Mouse (Mus musculus) G1E (cell line): ENCODE measurements around the gene Nfix. TPM values are rescaled to one million over a fixed set of nuclear protein-coding genes. Genes with fewer than 3 reads are reported as not detected.

ENCODE experiments used
- ATAC-seq: 2 replicates; pipeline ENCODE4 v1.8.0; 2016; ENCODE audit warnings: mild to moderate bottlenecking; ENCODE audit not compliant: insufficient number of reproducible peaks, poor library complexity, low FRiP score, severe bottlenecking; ENCODE audit errors: extremely low read depth
- DNase-seq: peaks from one replicate; pipeline ENCODE4 v3.0.0; 2012; ENCODE audit warnings: low spot score
- H3K27me3 ChIP-seq: 2 replicates; pipeline ENCODE4 v1.6.1; 2012; ENCODE audit warnings: mild to moderate bottlenecking, low read length, inconsistent platforms; ENCODE audit not compliant: insufficient read depth
- H3K36me3 ChIP-seq: replicated peaks from 2 replicates; pipeline ENCODE3; 2012; ENCODE audit warnings: mild to moderate bottlenecking, inconsistent platforms
- H3K4me1 ChIP-seq: 2 replicates; pipeline ENCODE4 v1.6.1; 2012; ENCODE audit warnings: low read depth, low read length, inconsistent platforms, mixed read lengths; ENCODE audit not compliant: insufficient read depth
- H3K4me3 ChIP-seq: 2 replicates; pipeline ENCODE4 v1.5.1; 2012; ENCODE audit warnings: low read depth, mild to moderate bottlenecking, inconsistent platforms, low read length, moderate library complexity, mixed read lengths
- H3K9me3 ChIP-seq: replicated peaks from 2 replicates; pipeline ENCODE4 v1.6.1; 2012; ENCODE audit warnings: inconsistent platforms
- CTCF ChIP-seq: IDR thresholded peaks from 2 replicates; pipeline ENCODE4 v1.5.1; 2012; ENCODE audit warnings: low read depth, low read length, inconsistent platforms, mixed read lengths
- GATA1 ChIP-seq: IDR thresholded peaks from 2 replicates; pipeline ENCODE4 v1.6.1; 2012; ENCODE audit warnings: borderline replicate concordance, low read length, inconsistent platforms, mixed read lengths
- GATA2 ChIP-seq: IDR thresholded peaks from 2 replicates; pipeline ENCODE4 v1.6.1; 2012; ENCODE audit warnings: low read depth, low read length, inconsistent platforms, borderline replicate concordance
- POLR2AphosphoS5 ChIP-seq: IDR thresholded peaks from 2 replicates; pipeline ENCODE4 v1.6.1; 2012; ENCODE audit warnings: low read depth, low read length, inconsistent platforms; ENCODE audit not compliant: insufficient replicate concordance
- TAL1 ChIP-seq: conservative IDR thresholded peaks from 2 replicates; pipeline ENCODE4 v1.6.1; 2012; ENCODE audit warnings: low read depth, low read length, inconsistent platforms, mixed read lengths
- polyA plus RNA-seq: library from polyadenylated mRNA; stranded (reverse); fragments of >175 nt; gene quantifications from 2 replicates; pipeline ENCODE4 v1.2.3, GENCODE M21; 2012
- total RNA-seq, 2 experiments: library from RNA; stranded (forward) in 1 of 2; stranded (reverse) in 1 of 2; fragments of 200-1000 nt in 1 of 2; fragments of >200 nt in 1 of 2; fragmentation: Nextera tagmentation in 1 of 2; gene quantifications; 2 replicates each; pipeline ENCODE4 v1.2.3; 2014 to 2017

Gene Nfix
- total and polyA plus RNA-seq, 3 experiments = 4.3 to 34.0 (median 16.2) TPM

- Histone ChIP-seq H3K36me3 (peaks cover 61% of the 10 kb centered on the region), H3K27me3 (peaks cover 25% of the 10 kb centered on the region), H3K4me3 (no peak overlapping the region), H3K9me3 (no peaks in the 10 kb centered on the region), H3K4me1 (peaks cover 44% of the 10 kb centered on the region)
- TF ChIP-seq GATA2 (no peak), TAL1 (no peak), GATA1 (no peak), POLR2AphosphoS5 (no peak), CTCF (no peak)
- ATAC-seq = no peak
- no peak for DNase-seq
Measured at GRCm38 (mm10) chr8:84749519-84749918, 50.6 kb downstream of the Nfix start.

DNA sequence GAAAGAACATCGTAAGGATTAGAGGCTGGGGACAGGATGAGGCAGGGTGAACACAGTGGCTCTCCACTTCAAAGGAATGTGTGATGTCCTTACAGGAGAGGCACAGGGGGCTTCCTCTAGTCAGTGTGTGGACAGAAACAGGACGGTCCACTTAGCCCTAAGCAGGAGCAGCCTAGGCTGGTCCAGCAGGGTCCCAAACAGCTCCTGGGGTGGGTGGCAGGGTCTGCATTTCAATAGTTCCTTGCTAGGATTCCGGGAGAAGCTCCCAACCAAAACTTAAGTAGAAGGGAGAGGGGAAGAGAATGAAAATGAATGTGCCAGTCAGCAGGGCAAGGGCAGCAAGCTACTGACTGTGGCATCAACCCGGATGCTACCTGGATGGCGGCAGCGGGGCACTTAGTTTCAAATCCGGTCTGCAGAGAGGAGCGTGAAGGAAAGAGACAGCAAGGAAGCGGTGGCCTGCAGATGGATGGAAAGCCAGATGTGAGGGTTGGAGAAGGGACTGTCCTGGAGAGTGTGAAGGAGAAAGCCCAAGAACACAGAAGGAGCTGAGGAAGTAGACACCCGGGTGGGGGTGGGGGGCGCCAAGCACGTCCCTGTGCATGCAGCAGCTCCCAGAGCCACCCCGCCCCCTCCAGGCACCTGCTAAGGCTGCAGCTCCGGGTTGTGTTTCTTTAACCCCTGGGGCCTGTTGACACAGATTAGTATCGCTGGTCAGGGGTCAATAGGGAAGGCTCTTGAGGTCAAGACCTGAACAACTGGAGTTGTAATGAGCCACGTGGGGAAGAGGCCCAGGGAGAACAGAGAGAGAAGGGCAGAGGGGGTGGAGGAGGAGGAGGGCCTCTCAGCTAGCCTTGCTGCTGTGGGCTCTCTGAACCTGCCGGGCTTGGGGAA, 54.9 kb downstream of the Nfix start:
- Histone ChIP-seq H3K27me3 (no peaks in the 10 kb centered on the region), H3K36me3 (peaks cover 38% of the 10 kb centered on the region)
- DNase-seq = no peak

GRCm38 (mm10) chr8:84743517-84744420, 56.4 kb downstream of the Nfix start:
- Histone ChIP-seq H3K4me1 (peaks cover 81% of the 10 kb centered on the region), H3K9me3 (no peaks in the 10 kb centered on the region), H3K27me3 (peaks cover 2% of the 10 kb centered on the region; the same call in 1 of the 2 replicates), H3K36me3 (peaks cover 28% of the 10 kb centered on the region), H3K4me3 (peak overlapping the region; percentile 33; the same call in 1 of the 2 replicates)
- no peak for TF ChIP-seq TAL1
- TF ChIP-seq GATA2 = no peak
- no peak for TF ChIP-seq POLR2AphosphoS5
- no peak for TF ChIP-seq GATA1
- TF ChIP-seq CTCF = no peak
- DNase-seq (no peak), ATAC-seq (no peak)

More for the DNA sequence above, 54.9 kb downstream of the Nfix start:
- no peaks in the 10 kb centered on the region for H3K9me3 ChIP-seq
- TF ChIP-seq TAL1 (no peak), GATA1 (no peak), CTCF (no peak), GATA2 (no peak), POLR2AphosphoS5 (no peak)
- H3K4me3 ChIP-seq = peak overlapping the region; percentile 37; the same call in 1 of the 2 replicates
- ATAC-seq = peak; percentile 49; the same call in 1 of the 2 replicates
- peaks cover 68% of the 10 kb centered on the region for H3K4me1 ChIP-seq

DNA sequence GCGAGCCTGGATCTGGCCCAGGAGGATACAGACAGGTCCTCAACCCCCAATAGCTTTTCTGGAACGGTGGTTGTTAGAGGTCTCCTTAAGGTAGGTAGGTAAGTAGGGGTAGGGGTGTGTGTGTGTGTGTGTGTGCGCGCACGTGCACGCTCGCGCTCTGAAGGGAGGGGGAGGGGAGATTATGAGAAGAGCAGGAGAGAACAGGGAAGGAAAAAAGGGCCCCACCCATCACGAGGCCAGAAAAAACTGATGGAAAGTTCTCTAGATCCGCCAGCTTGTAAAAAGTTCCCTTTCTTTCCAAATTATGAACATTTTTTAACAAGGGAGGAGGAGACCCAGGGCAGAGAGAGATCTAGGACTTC, 57.1 kb downstream of the Nfix start:
- ATAC-seq (no peak), DNase-seq (no peak)
- peaks cover 29% of the 10 kb centered on the region for H3K36me3 ChIP-seq
- peaks cover 2% of the 10 kb centered on the region; the same call in 1 of the 2 replicates for H3K27me3 ChIP-seq
- no peak for TF ChIP-seq POLR2AphosphoS5
- no peak for TF ChIP-seq GATA1
- TF ChIP-seq GATA2 = no peak
- TF ChIP-seq CTCF = no peak
- TF ChIP-seq TAL1 = no peak
- peaks cover 88% of the 10 kb centered on the region for H3K4me1 ChIP-seq
- H3K4me3 ChIP-seq = peak overlapping the region; percentile 18; the same call in 1 of the 2 replicates
- H3K9me3 ChIP-seq = no peaks in the 10 kb centered on the region

- H3K4me1 ChIP-seq = peaks cover 95% of the 10 kb centered on the region
- no peak for DNase-seq
Measured at GRCm38 (mm10) chr8:84742171-84743053, 57.7 kb downstream of the Nfix start.

More at GRCm38 (mm10) chr8:84742171-84743053, 57.7 kb downstream of the Nfix start:
- TF ChIP-seq GATA1 (no peak), TAL1 (no peak), GATA2 (no peak), CTCF (no peak), POLR2AphosphoS5 (no peak)
- peak overlapping the region; percentile 18; the same call in 1 of the 2 replicates for H3K4me3 ChIP-seq
- peaks cover 2% of the 10 kb centered on the region; the same call in 1 of the 2 replicates for H3K27me3 ChIP-seq
- no peak for ATAC-seq
- H3K9me3 ChIP-seq = no peaks in the 10 kb centered on the region
- H3K36me3 ChIP-seq = peaks cover 29% of the 10 kb centered on the region
